Mouse (Mus musculus): ENCODE measurements at regions not wholly inside any gene's neighbourhood (a gene's known extent, or its start where the extent isn't known, plus 50 kb on each side); places are given as distances from the start of the nearest gene placed in this dataset.

- Histone ChIP-seq H3K9ac (ENCODE audit: low read depth, low read length, severe bottlenecking) (no peak overlapping the region), H3K36me3 (ENCODE audit: control insufficient read depth, insufficient read depth, low read length) (no peaks in the 10 kb centered on the region), H3K4me3 (replicated peaks; ENCODE audit: low read length) (no peak overlapping the region), H3K4me1 (ENCODE audit: control insufficient read depth, insufficient read depth, low read length) (no peaks in the 10 kb centered on the region), H3K27ac (replicated peaks; ENCODE audit: low read depth, low read length) (no peak overlapping the region), H3K27me3 (ENCODE audit: control insufficient read depth, insufficient read depth, low read length) (no peaks in the 10 kb centered on the region), H3K9me3 (ENCODE audit: control insufficient read depth, low read length) (no peaks in the 10 kb centered on the region), H3K4me2 (replicated peaks; ENCODE audit: low read depth, low read length, severe bottlenecking) (no peak overlapping the region)
- 86% methylated on average over 2 of the region's 2 CpGs for WGBS
- no peak for TF ChIP-seq POLR2A (IDR thresholded peaks at IDR 0.05; ENCODE audit: borderline replicate concordance, extremely low read depth, insufficient read depth, insufficient read length)
- no peak for ATAC-seq (ENCODE audit: low FRiP score, low read depth)
- DNase-seq (ENCODE audit: low spot score), result no peak
These were observed 133.1 kb upstream of the Klf6 start for GRCm38 (mm10) chr13:5728172-5728571.

- no peaks in the 10 kb centered on the region for H3K27me3 ChIP-seq (ENCODE audit: control insufficient read depth, insufficient read depth, low read length)
- H3K9ac ChIP-seq (ENCODE audit: low read depth, low read length, severe bottlenecking), result no peak overlapping the region
- H3K36me3 ChIP-seq (ENCODE audit: control insufficient read depth, insufficient read depth, low read length), result no peaks in the 10 kb centered on the region
- 84% methylated on average over 1 of the region's 1 CpGs for WGBS
- ATAC-seq (ENCODE audit: low FRiP score, low read depth), result no peak
- TF ChIP-seq POLR2A (IDR thresholded peaks at IDR 0.05; ENCODE audit: borderline replicate concordance, extremely low read depth, insufficient read depth, insufficient read length), result no peak
- no peak for DNase-seq (ENCODE audit: low spot score)
- no peaks in the 10 kb centered on the region for H3K9me3 ChIP-seq (ENCODE audit: control insufficient read depth, low read length)
- H3K4me3 ChIP-seq (replicated peaks; ENCODE audit: low read length), result no peak overlapping the region
- no peak overlapping the region for H3K27ac ChIP-seq (replicated peaks; ENCODE audit: low read depth, low read length)
- H3K4me2 ChIP-seq (replicated peaks; ENCODE audit: low read depth, low read length, severe bottlenecking), result no peak overlapping the region
- no peaks in the 10 kb centered on the region for H3K4me1 ChIP-seq (ENCODE audit: control insufficient read depth, insufficient read depth, low read length)
These were observed 132.5 kb upstream of the Klf6 start for GRCm38 (mm10) chr13:5728808-5729207.

- H3K4me2 ChIP-seq (replicated peaks; ENCODE audit: low read depth, low read length, severe bottlenecking), result no peak overlapping the region
- DNase-seq (ENCODE audit: low spot score) (no peak), ATAC-seq (ENCODE audit: low FRiP score, low read depth) (no peak)
- no peak overlapping the region for H3K9ac ChIP-seq (ENCODE audit: low read depth, low read length, severe bottlenecking)
- H3K27me3 ChIP-seq (ENCODE audit: control insufficient read depth, insufficient read depth, low read length), result no peaks in the 10 kb centered on the region
- 87% methylated on average over 6 of the region's 6 CpGs for WGBS
- no peak overlapping the region for H3K4me3 ChIP-seq (replicated peaks; ENCODE audit: low read length)
- no peaks in the 10 kb centered on the region for H3K36me3 ChIP-seq (ENCODE audit: control insufficient read depth, insufficient read depth, low read length)
- H3K27ac ChIP-seq (replicated peaks; ENCODE audit: low read depth, low read length), result no peak overlapping the region
- H3K9me3 ChIP-seq (ENCODE audit: control insufficient read depth, low read length), result no peaks in the 10 kb centered on the region
- H3K4me1 ChIP-seq (ENCODE audit: control insufficient read depth, insufficient read depth, low read length), result no peaks in the 10 kb centered on the region
- TF ChIP-seq POLR2A (IDR thresholded peaks at IDR 0.05; ENCODE audit: borderline replicate concordance, extremely low read depth, insufficient read depth, insufficient read length), result no peak
These were observed 131.7 kb upstream of the Klf6 start for GRCm38 (mm10) chr13:5729426-5730068.

- Histone ChIP-seq H3K36me3 (ENCODE audit: control insufficient read depth, insufficient read depth, low read length) (no peaks in the 10 kb centered on the region), H3K27ac (replicated peaks; ENCODE audit: low read depth, low read length) (no peak overlapping the region), H3K4me3 (replicated peaks; ENCODE audit: low read length) (no peak overlapping the region), H3K4me2 (replicated peaks; ENCODE audit: low read depth, low read length, severe bottlenecking) (no peak overlapping the region), H3K4me1 (ENCODE audit: control insufficient read depth, insufficient read depth, low read length) (no peaks in the 10 kb centered on the region), H3K9ac (ENCODE audit: low read depth, low read length, severe bottlenecking) (no peak overlapping the region), H3K27me3 (ENCODE audit: control insufficient read depth, insufficient read depth, low read length) (no peaks in the 10 kb centered on the region), H3K9me3 (ENCODE audit: control insufficient read depth, low read length) (no peaks in the 10 kb centered on the region)
- WGBS, result 89% methylated on average over 1 of the region's 1 CpGs
- ATAC-seq (ENCODE audit: low FRiP score, low read depth), result no peak
- TF ChIP-seq POLR2A (IDR thresholded peaks at IDR 0.05; ENCODE audit: borderline replicate concordance, extremely low read depth, insufficient read depth, insufficient read length), result no peak
- DNase-seq (ENCODE audit: low spot score), result peak; percentile 26
These were observed 129.1 kb upstream of the Klf6 start for GRCm38 (mm10) chr13:5732206-5732605.

GRCm38 (mm10) chr13:5735027-5735624 is 126.2 kb upstream of the Klf6 start:
- DNase-seq (ENCODE audit: low spot score) (no peak), ATAC-seq (ENCODE audit: low FRiP score, low read depth) (no peak)
- H3K4me2 ChIP-seq (replicated peaks; ENCODE audit: low read depth, low read length, severe bottlenecking), result no peak overlapping the region
- TF ChIP-seq POLR2A (IDR thresholded peaks at IDR 0.05; ENCODE audit: borderline replicate concordance, extremely low read depth, insufficient read depth, insufficient read length), result no peak
- H3K36me3 ChIP-seq (ENCODE audit: control insufficient read depth, insufficient read depth, low read length), result no peaks in the 10 kb centered on the region
- no peaks in the 10 kb centered on the region for H3K27me3 ChIP-seq (ENCODE audit: control insufficient read depth, insufficient read depth, low read length)
- H3K4me3 ChIP-seq (replicated peaks; ENCODE audit: low read length), result no peak overlapping the region
- H3K27ac ChIP-seq (replicated peaks; ENCODE audit: low read depth, low read length), result no peak overlapping the region
- no peaks in the 10 kb centered on the region for H3K9me3 ChIP-seq (ENCODE audit: control insufficient read depth, low read length)
- no peak overlapping the region for H3K9ac ChIP-seq (ENCODE audit: low read depth, low read length, severe bottlenecking)
- no peaks in the 10 kb centered on the region for H3K4me1 ChIP-seq (ENCODE audit: control insufficient read depth, insufficient read depth, low read length)

Measured in limb, embryonic 14.5 days (tissue).